Mouse (Mus musculus) ovary, postnatal 36 days (tissue): Measurements from ENCODE around the gene Gabra5.

ENCODE experiments used
- DNase-seq: peaks from one replicate; pipeline ENCODE4 v3.0.0; 2022; ENCODE audit warnings: low spot score, mixed read lengths

Gene Gabra5

GRCm38 (mm10) chr7:57509681-57510141, at the start of gene Gabra5:
Gene Gabra5, minus strand, starts transcription at chr7:57510059.
- DNase-seq: no peak

- DNase-seq: no peak
Measured at GRCm38 (mm10) chr7:57538565-57538964, 28.7 kb upstream of the Gabra5 start.

- DNase-seq: no peak
Measured at GRCm38 (mm10) chr7:57532676-57533075, 22.8 kb upstream of the Gabra5 start.

DNA sequence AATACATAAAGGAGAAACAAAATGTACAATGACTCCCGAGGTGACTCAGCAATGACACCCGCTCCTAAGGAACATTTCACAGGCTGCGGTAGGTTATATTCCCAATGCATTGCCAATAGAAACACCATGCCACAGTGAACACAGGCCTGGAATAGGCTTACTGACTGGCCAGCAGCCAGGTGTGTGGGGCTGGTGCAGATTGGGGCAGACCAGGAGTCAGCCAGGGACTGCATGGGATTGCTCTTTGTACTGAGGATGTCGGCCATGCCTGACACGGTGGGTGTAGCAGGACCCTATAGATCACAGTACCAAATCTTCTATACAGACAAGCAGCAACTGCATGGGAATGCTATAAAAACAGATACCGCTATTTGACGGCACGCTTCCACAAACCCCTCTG, 20.1 kb upstream of the Gabra5 start:
- DNase-seq: no peak

DNA sequence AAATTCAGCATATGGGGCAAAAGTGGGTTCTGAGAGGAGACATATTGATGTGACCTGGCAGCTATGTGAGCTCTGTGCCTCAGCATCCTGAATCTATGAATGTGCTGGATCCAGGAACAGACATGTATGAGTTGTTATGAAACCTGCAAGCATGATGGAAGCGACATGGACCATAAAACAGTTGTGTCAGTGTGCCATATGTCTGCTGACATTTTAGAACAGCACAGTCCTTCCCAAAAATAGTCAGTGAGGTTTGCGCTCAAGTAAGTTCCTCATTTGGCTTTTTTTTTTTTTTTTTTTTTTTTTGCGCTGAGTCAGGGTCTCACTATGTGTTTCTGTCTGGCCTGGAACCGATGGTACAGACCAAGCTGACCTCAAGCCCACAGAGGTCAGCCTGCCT, 19.6 kb upstream of the Gabra5 start:
- no peak for DNase-seq

DNA sequence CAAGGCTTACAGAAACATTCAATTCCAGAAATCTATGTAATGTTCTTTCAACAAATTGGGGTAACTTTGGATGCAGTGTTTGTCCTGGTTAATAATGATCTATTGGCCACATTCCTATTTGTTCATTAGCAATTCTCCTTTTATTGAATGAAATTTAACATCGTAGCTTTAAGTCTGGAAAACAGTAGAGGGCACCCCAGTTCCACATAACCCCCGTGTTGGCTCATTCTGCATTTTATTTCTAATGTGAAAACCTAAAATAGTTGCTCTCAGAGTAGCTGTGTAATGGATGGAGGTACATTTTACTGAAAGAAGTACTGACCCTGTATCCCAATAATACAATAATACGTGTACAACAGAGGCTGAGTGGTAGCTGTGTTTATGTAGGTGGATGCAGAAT, 3.1 kb upstream of the Gabra5 start:
- no peak for DNase-seq

DNA sequence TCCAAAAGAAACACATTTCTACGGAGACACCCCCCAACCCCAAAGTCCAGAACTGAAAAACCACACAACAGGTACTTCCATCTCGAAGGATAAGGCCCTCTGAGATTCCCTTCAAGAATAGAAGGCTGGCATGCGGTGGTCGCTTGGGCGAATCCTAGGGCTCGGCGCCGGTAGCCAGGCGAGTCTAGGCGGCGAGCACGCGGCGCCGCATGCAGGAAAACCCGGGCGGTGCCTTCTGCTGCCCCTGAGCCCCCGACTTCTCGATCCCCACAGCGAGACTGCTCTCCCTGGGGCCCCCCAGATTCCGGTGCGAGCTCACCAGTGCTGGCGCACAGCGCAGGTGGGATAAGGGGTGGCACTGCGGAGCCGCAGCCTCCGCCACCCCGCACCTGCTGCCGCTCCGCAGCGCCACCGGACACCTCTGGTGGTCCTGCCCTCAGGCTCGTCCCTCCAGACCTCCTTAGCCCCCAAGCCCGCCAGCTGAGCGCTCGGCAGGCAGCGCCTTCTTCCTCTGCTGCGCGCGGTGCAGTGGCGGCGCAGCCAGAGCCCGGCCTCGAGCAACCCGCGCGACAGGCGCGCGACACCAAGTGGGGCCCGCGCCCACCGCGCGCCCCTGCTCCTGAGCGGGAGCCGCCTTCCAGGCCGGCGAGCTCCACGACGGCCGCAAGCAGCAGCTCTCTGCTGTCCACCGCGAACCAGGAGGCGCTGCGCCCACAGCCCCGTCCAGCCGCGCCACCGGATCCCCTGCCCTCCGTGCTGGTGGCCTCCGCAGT, 813 bp downstream of the Gabra5 start:
- no peak for DNase-seq

DNA sequence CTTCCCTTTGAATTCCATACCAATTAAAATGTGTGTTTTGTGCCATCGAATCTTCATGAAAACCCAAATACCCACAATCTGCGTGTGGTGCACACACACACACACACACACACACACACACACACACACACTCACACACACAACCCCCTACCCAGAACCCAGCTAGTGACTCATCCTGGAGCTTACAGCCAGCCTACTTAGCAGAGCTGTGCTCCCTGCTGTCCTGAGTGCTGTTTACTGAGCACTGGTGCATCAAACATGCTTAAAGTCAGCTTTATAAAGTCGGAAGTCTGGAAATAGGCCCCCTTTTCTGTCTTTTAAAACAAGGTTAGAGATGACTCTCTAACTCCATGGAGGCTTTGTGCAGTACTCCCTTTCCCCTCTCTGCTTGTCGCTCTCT, 7.0 kb downstream of the Gabra5 start:
- DNase-seq: no peak

DNA sequence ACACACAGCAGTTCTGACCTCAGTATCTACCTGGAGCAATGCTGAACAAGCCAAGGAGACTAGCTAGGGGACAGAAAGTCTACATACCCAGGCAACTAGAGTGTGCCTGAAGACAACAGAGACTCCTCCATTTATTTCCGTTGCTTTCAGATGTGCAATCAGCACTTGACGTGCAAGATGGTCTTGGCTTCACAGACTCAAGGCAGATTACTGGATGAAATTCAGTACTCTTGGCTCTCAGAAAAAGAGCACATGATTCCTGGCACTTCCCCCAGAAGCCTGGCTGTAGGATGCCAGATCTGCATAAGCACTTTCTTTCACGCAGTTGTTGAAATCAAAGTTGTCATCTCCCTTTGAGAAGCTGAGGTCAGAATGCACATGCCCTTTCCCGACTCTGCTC, 18.1 kb downstream of the Gabra5 start:
- no peak for DNase-seq

DNA sequence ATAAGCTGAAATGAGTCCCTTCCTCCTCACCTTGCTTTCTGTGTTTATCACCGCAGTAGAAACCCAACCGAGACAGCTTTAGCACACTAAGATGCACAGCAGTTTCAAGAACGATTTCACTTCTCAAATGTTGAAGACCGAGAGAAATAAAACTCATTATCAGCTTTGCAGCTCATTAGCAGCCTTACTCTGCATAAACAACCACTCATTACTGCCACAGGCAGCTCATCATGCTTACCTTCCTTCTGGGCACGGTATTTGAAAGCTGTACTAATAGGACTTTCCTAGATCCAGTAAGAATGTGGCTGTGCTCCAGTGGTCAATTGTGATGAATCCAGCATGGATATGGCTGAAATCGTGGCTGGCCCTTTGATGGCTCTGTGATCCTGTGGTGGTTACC, 23.0 kb downstream of the Gabra5 start:
- DNase-seq: no peak

- DNase-seq: no peak
Measured at GRCm38 (mm10) chr7:57482896-57483295, 27.0 kb downstream of the Gabra5 start.

GRCm38 (mm10) chr7:57473811-57474525, 35.9 kb downstream of the Gabra5 start:
- no peak for DNase-seq

DNA sequence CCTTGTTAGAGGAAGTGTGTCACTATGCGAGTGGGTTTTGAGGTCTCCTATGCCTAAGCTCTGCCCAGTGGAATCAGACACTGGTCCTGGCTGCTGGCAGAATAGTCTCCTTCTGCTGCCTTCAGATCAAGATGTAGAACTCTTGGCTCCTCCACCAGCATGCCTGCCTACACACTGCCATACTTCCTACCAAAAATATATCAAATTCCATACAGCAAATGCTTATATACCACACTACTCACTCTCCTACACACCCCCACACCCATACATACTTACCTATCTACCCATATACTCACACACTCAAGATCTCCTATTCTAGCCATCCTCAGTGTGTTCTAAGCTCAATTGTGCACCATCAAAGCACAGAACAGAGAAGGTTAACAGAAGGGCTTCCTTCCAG, 38.5 kb downstream of the Gabra5 start:
- no peak for DNase-seq

DNA sequence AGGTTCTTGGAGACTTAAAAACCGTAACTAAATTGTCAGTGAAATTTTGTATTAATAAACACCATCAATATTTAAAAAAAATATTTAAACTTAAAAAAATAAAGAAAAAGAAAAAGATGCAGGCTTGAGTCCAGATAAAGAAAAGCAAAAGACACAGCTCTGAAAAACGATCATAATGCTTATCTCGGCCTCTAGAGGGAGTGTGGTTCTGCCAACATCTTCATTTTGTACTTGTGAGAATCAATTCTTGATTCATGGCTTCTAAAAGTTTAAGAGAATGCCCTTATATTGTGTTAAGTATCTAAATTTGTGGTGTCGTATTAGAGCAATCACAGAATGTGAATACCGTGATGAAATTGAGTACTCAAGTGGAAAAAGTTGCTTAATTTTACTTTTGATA, 49.5 kb downstream of the Gabra5 start:
- no peak for DNase-seq

- no peak for DNase-seq
Measured at GRCm38 (mm10) chr7:57448239-57448638, 61.6 kb downstream of the Gabra5 start.

DNA sequence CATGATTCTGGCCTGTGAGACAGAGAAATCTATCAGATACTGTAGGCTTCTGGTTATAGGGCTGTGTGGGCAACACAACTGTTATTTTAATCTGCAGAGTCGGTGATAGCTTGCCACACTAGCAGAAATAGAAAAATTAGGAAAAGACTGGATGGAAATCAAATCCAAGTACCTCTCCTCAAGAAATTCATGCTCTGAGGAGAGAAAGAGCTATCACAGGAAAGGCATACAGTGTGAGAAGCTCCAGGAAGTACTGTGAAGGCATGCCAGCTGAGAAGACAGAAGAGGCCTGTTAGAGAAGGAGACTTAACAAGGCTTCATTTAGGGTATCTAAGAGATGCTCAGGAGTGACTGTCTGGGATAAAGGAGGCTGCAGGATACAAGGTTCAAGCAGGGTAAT, 87.2 kb downstream of the Gabra5 start:
- no peak for DNase-seq

- no peak for DNase-seq
Measured at GRCm38 (mm10) chr7:57421044-57421443, 88.8 kb downstream of the Gabra5 start.

DNA sequence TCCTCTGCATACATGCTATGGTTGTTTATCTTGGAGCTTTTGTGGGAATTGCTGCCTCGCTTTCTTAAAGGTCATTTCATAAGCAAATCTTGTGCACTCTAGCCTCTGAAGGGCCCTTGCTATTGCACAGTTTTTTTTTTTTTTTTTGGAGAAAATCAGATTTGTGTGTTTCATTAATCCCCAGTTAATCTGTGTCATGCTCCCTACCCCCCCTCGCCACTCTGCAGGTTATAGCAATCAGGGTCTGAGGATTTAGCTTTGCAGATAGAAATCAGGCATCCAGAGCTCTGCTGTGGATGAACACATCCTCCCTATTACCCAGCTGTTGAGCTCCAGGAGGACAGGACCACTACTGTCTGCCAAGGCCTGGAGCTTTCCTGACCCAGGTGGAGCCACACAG, 90.5 kb downstream of the Gabra5 start, which contains the start of gene Gabrb3:
Gene Gabrb3 (plus strand): TSS at position 301 of the 400 bp plus-strand sequence.
- DNase-seq: no peak

DNA sequence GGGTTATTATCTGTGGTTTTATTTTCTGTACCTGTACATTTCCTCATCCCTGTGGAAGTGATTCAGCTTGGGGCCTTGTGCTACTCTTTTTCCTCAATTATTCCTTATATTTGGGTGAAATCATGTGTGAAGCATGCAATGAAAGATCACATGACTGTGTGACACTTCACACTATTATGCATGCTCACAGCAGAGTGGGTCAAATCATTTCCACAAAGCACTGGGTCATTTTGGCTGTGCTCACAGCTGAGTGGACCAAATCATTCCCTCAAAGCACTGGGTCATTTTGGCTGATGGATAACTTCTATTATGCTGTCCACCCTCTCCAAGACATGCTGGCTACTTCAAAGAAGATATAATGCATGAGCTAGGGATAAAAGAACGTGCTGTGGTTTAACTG, 97.0 kb downstream of the Gabra5 start:
- no peak for DNase-seq

DNA sequence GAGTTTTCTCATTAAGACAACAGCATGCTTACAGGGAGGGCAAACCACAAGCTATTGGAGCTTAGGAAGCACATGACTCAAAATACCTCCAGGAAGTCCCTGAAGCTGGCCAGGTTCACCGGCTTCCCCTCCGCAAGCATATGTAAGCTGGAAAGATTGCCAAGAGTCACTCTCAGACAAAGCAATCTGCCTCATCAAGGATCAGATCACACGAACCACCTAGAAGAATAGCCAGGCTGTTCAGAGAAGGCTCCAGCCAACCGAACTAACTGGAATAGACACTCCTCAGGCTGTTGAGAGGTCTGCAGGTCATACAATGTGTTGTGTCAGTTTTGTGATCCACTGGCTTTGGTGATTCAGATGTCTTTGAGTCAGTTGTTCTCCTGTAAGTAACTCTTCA, 98.7 kb downstream of the Gabra5 start:
- no peak for DNase-seq

DNA sequence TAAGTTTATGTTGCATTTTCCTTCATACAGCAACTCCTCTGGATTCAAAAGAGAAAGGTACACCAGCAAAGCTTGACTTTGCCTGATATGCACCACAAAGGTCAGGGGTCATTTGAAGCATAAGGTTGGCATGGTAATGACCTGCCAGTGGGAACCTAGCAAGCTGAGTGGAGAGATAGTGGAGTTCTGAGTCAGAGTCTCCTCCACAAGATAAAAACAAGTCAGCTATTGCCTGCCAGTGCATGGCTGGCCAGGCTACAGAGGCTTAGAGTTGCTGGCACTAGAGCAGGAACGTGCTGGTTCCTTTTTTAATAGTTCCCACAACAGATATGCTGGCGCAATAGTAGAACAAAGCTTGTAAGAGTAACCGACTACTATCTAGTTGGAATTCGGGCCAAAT, 116.3 kb downstream of the Gabra5 start:
- no peak for DNase-seq

GRCm38 (mm10) chr7:57390046-57390445, 119.8 kb downstream of the Gabra5 start:
- DNase-seq: no peak

GRCm38 (mm10) chr7:57387341-57387654, 122.6 kb downstream of the Gabra5 start:
- DNase-seq: no peak
